Mouse (Mus musculus) gastrocnemius, adult 2 months (tissue): Measurements from ENCODE around the gene Cdx2. TPM values are rescaled to one million over a fixed set of nuclear protein-coding genes. Genes with fewer than 3 reads are reported as not detected.

Experiments used
- DNase-seq: peaks from one replicate; pipeline ENCODE4 v3.0.0; 2022
- H3K27ac ChIP-seq: fragments of 200-600 bp; 2 replicates; pipeline ENCODE4 v1.8.1; 2022; ENCODE audit warnings: mild to moderate bottlenecking
- H3K4me3 ChIP-seq: fragments of 200-600 bp; 2 replicates; pipeline ENCODE4 v1.8.1; 2022; ENCODE audit warnings: mild to moderate bottlenecking, moderate library complexity
- CTCF ChIP-seq: fragments of 200-600 bp; IDR thresholded peaks from 2 replicates; pipeline ENCODE4 v1.8.1; 2022; ENCODE audit warnings: antibody characterized with exemption, mild to moderate bottlenecking, moderate library complexity
- intact Hi-C: fragments of 180-260 bp; cut with DNase I; formaldehyde crosslinking; loops from one replicate; pipeline ENCODE4 v1.15.1; 2025
- long read RNA-seq, 2 experiments: library from polyadenylated mRNA; stranded (forward); transcript quantifications; one replicate each; pipeline ENCODE4 v2.0.0; 2021
- total RNA-seq, 2 experiments: library from RNA; stranded (reverse); gene quantifications; 2 replicates each; pipeline ENCODE4 v1.2.3; 2021

Cdx2 gene
- total RNA-seq = not detected
- long read RNA-seq, experiment 1 = 0 reads
- long read RNA-seq, experiment 2 = 0 reads

DNA sequence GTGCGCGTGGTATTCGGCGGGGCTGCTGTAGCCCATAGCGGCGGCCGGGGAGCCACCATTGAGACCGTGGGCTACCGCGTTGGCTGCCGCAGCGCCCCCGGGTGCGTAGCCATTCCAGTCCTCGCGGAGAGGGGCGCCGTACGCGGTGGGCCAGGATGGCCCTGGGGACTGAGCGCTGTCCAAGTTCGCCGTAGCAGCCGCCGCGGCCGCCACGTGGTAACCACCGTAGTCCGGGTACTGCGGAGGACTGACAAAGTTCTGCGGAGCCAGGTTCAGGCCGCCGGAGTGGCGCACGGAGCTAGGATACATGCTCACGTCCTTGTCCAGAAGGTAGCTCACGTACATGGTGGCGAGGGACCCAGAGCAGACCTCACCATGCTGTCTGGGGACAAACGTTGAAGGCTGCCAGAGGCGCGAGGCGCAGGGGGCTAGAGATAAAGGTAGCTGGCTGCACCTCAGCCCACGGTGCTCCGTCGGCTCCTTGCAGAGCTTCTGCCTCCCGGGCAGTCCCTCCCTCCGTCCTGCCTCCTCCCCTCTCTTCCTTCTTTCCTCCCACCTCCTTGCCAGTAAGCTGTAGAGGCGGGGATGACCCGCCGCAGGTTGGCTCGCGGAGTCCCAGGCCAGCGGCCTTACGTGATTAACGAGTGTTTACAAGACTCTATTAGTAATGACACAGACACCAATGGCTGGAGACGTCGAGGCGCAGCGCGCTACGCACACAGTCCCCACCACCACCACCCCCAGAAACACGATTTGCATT is at the start of gene Cdx2:
TSS of gene Cdx2 (minus strand) at position 633 of the 760 bp plus-strand sequence.
- H3K4me3 ChIP-seq = no peak within 1 kb of the TSS
- TF ChIP-seq CTCF = no peak
- DNase-seq = no peak
- intact Hi-C loops = no loop called here
- no peak within 1 kb of the TSS for H3K27ac ChIP-seq

DNA sequence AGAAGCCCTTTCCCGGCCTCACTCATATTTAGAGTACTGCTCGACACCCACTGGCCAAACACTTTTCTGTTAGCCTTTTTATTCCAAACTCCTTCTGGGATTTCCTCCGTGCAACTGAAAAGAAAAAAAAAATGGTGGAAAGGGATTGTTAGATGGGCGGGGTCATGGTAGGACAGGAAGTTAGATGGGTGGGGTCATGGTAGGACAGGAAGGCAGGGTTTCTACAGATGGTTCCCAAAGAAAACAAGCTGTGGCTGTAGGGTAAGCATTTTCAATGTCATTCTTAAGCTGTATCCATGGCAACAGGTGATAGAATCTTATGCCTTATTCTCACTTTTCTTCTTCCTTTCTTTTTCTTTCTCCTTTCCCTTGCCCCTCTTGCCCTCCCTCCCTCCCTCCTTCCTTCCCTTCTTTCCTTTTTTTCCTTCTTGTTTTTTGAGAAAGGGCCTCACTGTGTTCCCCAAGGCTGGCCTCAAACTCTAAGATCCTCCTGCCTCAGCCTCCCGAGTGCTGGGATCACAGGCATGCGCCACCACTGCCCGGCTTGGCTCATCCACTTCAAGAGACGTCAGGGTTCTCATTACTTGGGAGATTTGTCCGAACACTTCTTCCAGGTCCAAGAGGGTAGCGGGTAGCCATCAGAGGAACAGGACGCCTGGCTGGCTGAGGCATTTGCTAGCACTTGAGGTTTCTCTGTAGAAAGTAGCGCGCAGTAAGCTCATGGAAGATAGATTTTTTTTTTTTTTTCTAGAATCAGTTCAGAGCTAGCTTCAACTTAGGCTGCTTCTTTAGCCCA is 49.4 kb upstream of the Cdx2 start:
- no peak for DNase-seq
- Histone ChIP-seq H3K27ac (no peak overlapping the region), H3K4me3 (no peak overlapping the region)
- intact Hi-C loops = no loop called here
- TF ChIP-seq CTCF = no peak

- DNase-seq = no peak
- no peak overlapping the region for H3K27ac ChIP-seq
- intact Hi-C loops = no loop called here
- no peak overlapping the region for H3K4me3 ChIP-seq
- TF ChIP-seq CTCF = no peak
These were observed 48.7 kb upstream of the Cdx2 start for GRCm38 (mm10) chr5:147355788-147356187.

DNA sequence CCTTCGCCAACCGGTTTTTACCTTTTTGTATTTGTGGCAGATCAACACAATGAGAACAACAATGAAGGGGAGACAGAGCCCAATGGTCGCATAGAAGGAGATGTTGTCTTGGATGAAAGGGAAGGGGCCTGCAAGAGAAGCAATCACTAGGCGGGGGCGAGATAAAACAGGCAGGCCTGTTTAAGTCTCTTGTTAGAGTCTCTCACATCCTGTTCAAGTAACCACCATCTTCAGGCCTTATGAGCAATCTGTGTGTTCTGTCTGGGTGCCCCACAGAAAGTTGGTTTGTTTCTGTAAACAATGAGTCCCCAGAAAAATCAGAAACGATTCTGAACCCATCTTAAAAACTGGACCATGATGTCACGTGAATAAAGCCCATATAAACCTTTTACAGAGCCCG is 47.9 kb upstream of the Cdx2 start:
- TF ChIP-seq CTCF = no peak
- DNase-seq = no peak
- Histone ChIP-seq H3K27ac (no peak overlapping the region), H3K4me3 (no peak overlapping the region)
- intact Hi-C loops = no loop called here

DNA sequence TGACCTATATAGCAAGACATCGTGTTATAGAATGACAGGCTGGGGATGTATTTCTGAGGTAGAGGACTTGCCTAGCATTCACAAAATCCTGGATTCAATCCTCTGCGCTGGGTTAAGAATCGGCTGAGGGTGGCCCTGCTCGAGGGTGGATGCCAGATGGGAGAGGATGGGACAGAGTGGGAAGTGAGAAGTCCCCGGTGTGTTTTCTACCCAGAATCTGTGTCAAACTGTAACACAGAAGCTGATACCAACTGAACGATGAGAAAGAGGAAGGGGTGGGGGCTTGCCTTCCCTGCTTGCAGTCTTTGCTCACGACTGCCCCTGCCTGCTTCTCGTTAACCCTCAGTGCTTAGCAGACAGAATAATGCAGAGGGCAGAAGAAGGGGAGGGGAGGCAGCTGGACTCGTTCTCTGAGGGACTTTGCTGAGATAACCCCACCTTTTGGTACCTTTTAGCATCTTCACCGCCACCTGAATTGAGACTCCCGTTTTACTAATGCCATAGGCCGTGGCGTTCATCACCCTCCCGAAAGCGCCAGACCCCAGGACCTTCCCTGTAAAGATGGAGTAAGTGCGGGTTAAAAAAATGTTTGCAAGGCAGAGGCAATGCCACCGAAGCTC is 47.2 kb upstream of the Cdx2 start:
- no peak for DNase-seq
- TF ChIP-seq CTCF = no peak
- intact Hi-C loops = no loop called here
- Histone ChIP-seq H3K4me3 (no peak overlapping the region), H3K27ac (no peak overlapping the region)

- no peak for TF ChIP-seq CTCF
- no peak for DNase-seq
- H3K4me3 ChIP-seq = no peak overlapping the region
- intact Hi-C loops = no loop called here
- no peak overlapping the region for H3K27ac ChIP-seq
These were observed 44.9 kb upstream of the Cdx2 start for GRCm38 (mm10) chr5:147351931-147352330.

DNA sequence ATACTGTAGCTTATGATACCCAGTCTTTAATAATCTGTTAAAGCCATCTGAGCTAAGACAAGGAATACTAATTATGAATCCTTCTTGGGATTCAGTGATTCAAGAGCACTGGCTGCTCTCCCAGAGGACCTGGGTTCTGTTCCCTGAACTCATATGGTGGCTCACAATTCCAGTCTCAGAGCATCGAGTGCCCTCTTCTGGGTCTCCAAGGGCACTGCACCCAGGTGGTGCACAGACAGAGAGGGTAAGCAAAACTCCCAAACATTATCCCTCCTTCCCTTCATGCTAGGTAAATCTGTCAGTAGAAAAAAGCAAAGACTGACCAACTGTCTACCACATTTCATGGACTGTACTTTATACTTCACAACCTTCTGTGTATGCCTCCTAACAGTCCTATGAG is 38.9 kb upstream of the Cdx2 start:
- no peak for DNase-seq
- H3K27ac ChIP-seq = no peak overlapping the region
- no peak for TF ChIP-seq CTCF
- intact Hi-C loops = no loop called here
- no peak overlapping the region for H3K4me3 ChIP-seq

DNA sequence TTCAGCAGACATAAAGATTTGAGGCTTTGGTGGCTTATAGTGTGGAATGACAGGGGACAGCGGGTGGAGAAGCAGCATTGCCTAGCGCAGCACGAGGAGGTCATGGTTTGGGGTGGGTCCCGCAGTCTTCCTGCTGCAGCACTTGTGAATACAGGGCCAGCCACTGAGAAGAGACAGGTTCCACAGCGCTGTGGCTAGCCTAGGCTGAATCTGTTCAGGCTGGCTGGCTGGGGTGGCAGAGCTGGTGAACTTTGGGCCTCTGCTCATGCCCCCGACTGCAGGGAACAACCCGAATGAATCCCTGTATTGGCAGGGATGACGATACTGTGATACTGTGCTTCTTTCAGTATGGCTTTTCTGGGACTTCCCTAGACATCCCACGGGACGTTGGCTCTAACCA is 36.8 kb upstream of the Cdx2 start:
- Histone ChIP-seq H3K4me3 (no peak overlapping the region), H3K27ac (no peak overlapping the region)
- no peak for DNase-seq
- intact Hi-C loops = no loop called here
- no peak for TF ChIP-seq CTCF

GRCm38 (mm10) chr5:147342901-147343300 is 35.8 kb upstream of the Cdx2 start:
- no peak for TF ChIP-seq CTCF
- no peak overlapping the region for H3K4me3 ChIP-seq
- no peak overlapping the region for H3K27ac ChIP-seq
- DNase-seq = no peak
- intact Hi-C loops = no loop called here

- Histone ChIP-seq H3K4me3 (no peak overlapping the region), H3K27ac (no peak overlapping the region)
- TF ChIP-seq CTCF = no peak
- DNase-seq = no peak
- intact Hi-C loops = no loop called here
These were observed 33.8 kb upstream of the Cdx2 start for GRCm38 (mm10) chr5:147340741-147341414.

- intact Hi-C loops = no loop called here
- Histone ChIP-seq H3K4me3 (no peak overlapping the region), H3K27ac (no peak overlapping the region)
- TF ChIP-seq CTCF = no peak
- DNase-seq = no peak
These were observed 32.5 kb upstream of the Cdx2 start for GRCm38 (mm10) chr5:147339560-147339959.

DNA sequence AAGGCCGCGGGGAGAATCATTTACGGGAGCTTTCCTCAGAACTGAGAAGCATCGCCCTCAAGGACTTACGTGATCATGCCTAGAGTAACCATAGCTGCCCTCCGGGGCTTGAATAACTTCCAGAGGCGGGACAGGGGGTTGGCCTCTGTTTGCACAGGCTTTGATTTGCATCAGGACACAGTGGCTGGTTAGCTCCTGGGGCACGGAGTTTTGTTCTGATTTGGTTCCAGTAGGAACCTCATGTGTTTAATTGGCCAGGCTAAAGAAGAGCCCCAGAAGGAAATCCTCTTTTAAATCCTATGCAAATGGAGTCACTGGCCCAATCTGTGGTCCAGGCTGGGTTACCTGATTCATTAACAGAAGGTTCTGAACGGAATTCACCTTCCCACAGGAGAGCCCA is 31.9 kb upstream of the Cdx2 start:
- no peak overlapping the region for H3K27ac ChIP-seq
- H3K4me3 ChIP-seq = no peak overlapping the region
- intact Hi-C loops = no loop called here
- no peak for DNase-seq
- no peak for TF ChIP-seq CTCF

- no peak for DNase-seq
- TF ChIP-seq CTCF = no peak
- intact Hi-C loops = no loop called here
- Histone ChIP-seq H3K27ac (no peak overlapping the region), H3K4me3 (no peak overlapping the region)
These were observed 25.6 kb upstream of the Cdx2 start for GRCm38 (mm10) chr5:147332711-147333110.
